Mouse (Mus musculus): Measurements from ENCODE around the gene Pcp4.

The Pcp4 gene

DNA sequence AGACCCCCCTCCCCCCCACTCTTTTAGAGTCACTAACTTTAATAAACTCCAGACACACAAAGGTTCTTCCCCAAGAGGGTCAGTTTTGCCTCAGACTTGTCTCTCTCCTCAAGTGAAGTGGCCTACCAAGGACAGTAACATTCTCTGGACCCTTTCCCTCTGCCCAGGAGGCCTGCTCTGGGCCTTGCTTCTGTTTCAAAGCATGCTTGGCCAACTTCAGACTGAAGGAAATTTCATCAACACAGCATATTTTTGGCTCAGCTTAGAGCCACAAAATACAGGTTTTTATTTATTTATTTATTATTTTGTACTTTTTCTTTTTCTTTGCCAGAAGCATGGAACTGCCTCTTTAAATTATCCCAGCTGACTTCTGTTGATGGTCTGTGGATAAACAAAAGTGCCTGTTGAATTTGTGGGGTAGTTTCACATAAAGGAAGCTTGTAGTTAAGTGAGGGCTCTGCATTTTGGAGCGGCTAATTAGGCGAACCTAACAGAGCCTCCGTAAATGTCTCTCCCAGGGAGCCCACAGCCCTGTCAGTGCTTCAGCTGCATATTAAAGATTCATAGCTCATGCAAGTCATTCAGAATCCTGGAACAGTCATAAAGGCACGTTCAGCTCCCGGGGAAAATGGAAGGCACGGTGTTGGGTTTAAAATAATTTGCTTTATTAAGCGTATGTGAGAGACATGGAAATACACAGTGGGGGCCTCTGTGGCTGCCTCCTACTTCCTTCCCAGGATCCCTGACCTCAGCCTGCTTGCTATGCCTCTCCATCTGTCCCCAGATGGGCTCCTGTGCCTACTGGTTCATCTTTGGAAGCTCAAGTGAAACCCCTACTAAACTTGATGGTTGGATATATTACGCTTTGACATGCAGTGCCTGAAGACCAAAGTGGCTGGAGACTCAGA lies 96.2 kb downstream of the Pcp4 start:
- no peak for DNase-seq (ENCODE audit: low spot score in 2 of 2)

DNA sequence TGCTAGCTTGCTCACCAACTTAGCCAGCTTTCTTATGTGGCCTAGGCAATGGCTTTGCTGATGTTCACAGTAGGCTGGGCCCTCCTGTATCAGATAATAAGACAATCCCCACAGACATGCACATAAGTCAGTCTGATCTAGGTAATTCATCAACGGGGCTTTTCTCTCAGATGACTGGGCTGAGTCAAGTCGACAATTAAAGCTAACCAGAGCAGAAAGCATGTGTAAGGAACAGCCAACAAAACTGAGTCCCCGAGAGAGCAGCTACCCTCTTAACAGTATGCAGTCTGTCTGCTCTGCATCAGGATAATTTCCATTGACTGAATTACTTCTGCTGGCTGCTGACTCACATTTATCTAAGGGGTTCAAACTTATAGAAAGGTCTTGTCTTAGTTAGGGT lies 100.0 kb downstream of the Pcp4 start:
- DNase-seq (ENCODE audit: low spot score in 2 of 2) = no peak

Measured in natural killer cell, adult 2 months (primary cell).